Mouse (Mus musculus) ES-E14 (cell line): ENCODE data around the gene Sh3glb1. TPM values are rescaled to one million over a fixed set of nuclear protein-coding genes. Genes with fewer than 3 reads are reported as not detected.

ENCODE experiments used
- DNase-seq: peaks from one replicate; pipeline ENCODE4 v3.0.0-alpha.2; 2013; ENCODE audit warnings: low read depth, low spot score
- H3K27ac ChIP-seq: 2 replicates; pipeline ENCODE4 v1.5.1; 2012; ENCODE audit warnings: low read depth, mild to moderate bottlenecking, low read length, moderate library complexity, mixed read lengths; ENCODE audit not compliant: poor library complexity, insufficient read depth, severe bottlenecking
- H3K36me3 ChIP-seq: 2 replicates; pipeline ENCODE4 v1.6.1; 2012; ENCODE audit warnings: mild to moderate bottlenecking, low read length, moderate library complexity, mixed read lengths; ENCODE audit not compliant: control insufficient read depth, poor library complexity, insufficient read depth, severe bottlenecking
- H3K4me1 ChIP-seq, 2 experiments: fragments of 150-350 bp in 1 of 2; sonication (generic) in 1 of 2; 2 replicates each; pipeline ENCODE4 v1.6.1; 2012; ENCODE audit warnings: low read length in 2 of 2, mild to moderate bottlenecking in 1 of 2, mixed read lengths in 1 of 2; ENCODE audit not compliant: control insufficient read depth in 2 of 2, insufficient read depth in 2 of 2, poor library complexity in 1 of 2
- H3K4me3 ChIP-seq, 2 experiments: fragments of 150-350 bp in 1 of 2; sonication (generic) in 1 of 2; 2 replicates each; pipeline ENCODE4 v1.5.1; 2012; ENCODE audit warnings: low read length in 2 of 2, low read depth in 1 of 2, mild to moderate bottlenecking in 1 of 2, mixed read lengths in 1 of 2; ENCODE audit not compliant: insufficient read depth in 1 of 2, poor library complexity in 1 of 2, severe bottlenecking in 1 of 2
- H3K9ac ChIP-seq: 2 replicates; pipeline ENCODE4 v1.6.1; 2012; ENCODE audit warnings: low read depth, mild to moderate bottlenecking, low read length, mixed read lengths; ENCODE audit not compliant: poor library complexity, insufficient read depth, severe bottlenecking
- H3K9me3 ChIP-seq: fragments of 150-350 bp; sonication (generic); 2 replicates; pipeline ENCODE4 v1.6.1; 2012; ENCODE audit warnings: low read depth, mild to moderate bottlenecking, low read length; ENCODE audit not compliant: control insufficient read depth, insufficient read depth
- CHD2 ChIP-seq: IDR thresholded peaks from 2 replicates; pipeline ENCODE4 v1.6.1; 2014; ENCODE audit warnings: mild to moderate bottlenecking, low read depth, low read length, inconsistent platforms
- HCFC1 ChIP-seq: IDR thresholded peaks from 2 replicates; pipeline ENCODE4 v1.6.1; 2012; ENCODE audit warnings: low read length, inconsistent platforms, borderline replicate concordance; ENCODE audit not compliant: insufficient read depth
- MAFK ChIP-seq: IDR thresholded peaks from 2 replicates; pipeline ENCODE4 v1.6.1; 2014; ENCODE audit warnings: mild to moderate bottlenecking, low read depth, low read length, inconsistent platforms; ENCODE audit not compliant: insufficient read depth
- ZC3H11A ChIP-seq: IDR thresholded peaks from 2 replicates; pipeline ENCODE4 v1.6.1; 2012; ENCODE audit warnings: low read depth, mild to moderate bottlenecking, inconsistent platforms, low read length, borderline replicate concordance
- ZNF384 ChIP-seq: IDR thresholded peaks from 2 replicates; pipeline ENCODE4 v1.6.1; 2012; ENCODE audit warnings: low read depth, low read length, inconsistent platforms
- in situ Hi-C, 2 experiments: fragments of 600-800 bp; cut with MboI; formaldehyde crosslinking; loops; one replicate each; pipeline ENCODE4 v1.15.1; 2025; ENCODE audit warnings: low sequenced_read_pairs in 2 of 2, inconsistent platforms in 1 of 2; ENCODE audit not compliant: unreplicated experiment in 2 of 2
- total RNA-seq: library from RNA; depleted of rRNA; stranded (reverse); fragments of 300-350 nt; gene quantifications from 2 replicates; pipeline ENCODE4 v1.2.3, GENCODE M21; 2012

The Sh3glb1 gene
- total RNA-seq, 1 experiment: 36.2 TPM

- H3K4me3 ChIP-seq: no peak overlapping the region
- no peak overlapping the region for H3K27ac ChIP-seq
- TF ChIP-seq MAFK (no peak), ZC3H11A (no peak), HCFC1 (no peak), ZNF384 (no peak), CHD2 (no peak)
- H3K9ac ChIP-seq: no peak overlapping the region
- no peaks in the 10 kb centered on the region for H3K4me1 ChIP-seq
- no peaks in the 10 kb centered on the region for H3K9me3 ChIP-seq
- H3K36me3 ChIP-seq: no peaks in the 10 kb centered on the region
- in situ Hi-C loops: no loop called here
- DNase-seq: no peak
Measured at GRCm38 (mm10) chr3:144644202-144644601, 75.9 kb downstream of the Sh3glb1 start.

GRCm38 (mm10) chr3:144643301-144643871 lies 76.7 kb downstream of the Sh3glb1 start:
- in situ Hi-C loops: no loop called here
- DNase-seq: no peak

GRCm38 (mm10) chr3:144642141-144642540 lies 78.0 kb downstream of the Sh3glb1 start:
- in situ Hi-C loops: no loop called here
- Histone ChIP-seq H3K36me3 (no peaks in the 10 kb centered on the region), H3K4me3 (no peak overlapping the region), H3K4me1 (no peaks in the 10 kb centered on the region), H3K9me3 (no peaks in the 10 kb centered on the region), H3K9ac (no peak overlapping the region), H3K27ac (no peak overlapping the region)
- DNase-seq: no peak
- TF ChIP-seq HCFC1 (no peak), CHD2 (no peak), ZC3H11A (no peak), MAFK (no peak), ZNF384 (no peak)

More at GRCm38 (mm10) chr3:144643301-144643871, 76.7 kb downstream of the Sh3glb1 start:
- no peak overlapping the region for H3K27ac ChIP-seq
- H3K4me3 ChIP-seq: no peak overlapping the region
- no peak for TF ChIP-seq ZC3H11A
- no peak for TF ChIP-seq CHD2
- no peak for TF ChIP-seq ZNF384
- no peaks in the 10 kb centered on the region for H3K9me3 ChIP-seq
- H3K9ac ChIP-seq: no peak overlapping the region
- no peaks in the 10 kb centered on the region for H3K36me3 ChIP-seq
- H3K4me1 ChIP-seq: no peaks in the 10 kb centered on the region

GRCm38 (mm10) chr3:144640033-144640432 lies 80.1 kb downstream of the Sh3glb1 start:
- Histone ChIP-seq H3K36me3 (no peaks in the 10 kb centered on the region), H3K9ac (no peak overlapping the region), H3K9me3 (no peaks in the 10 kb centered on the region), H3K27ac (no peak overlapping the region), H3K4me3 (no peak overlapping the region), H3K4me1 (no peaks in the 10 kb centered on the region)
- in situ Hi-C loops: no loop called here
- no peak for DNase-seq
- TF ChIP-seq ZC3H11A (no peak), CHD2 (no peak), ZNF384 (no peak), MAFK (no peak), HCFC1 (no peak)

- H3K4me3 ChIP-seq: no peak overlapping the region
Measured at GRCm38 (mm10) chr3:144639387-144639786, 80.7 kb downstream of the Sh3glb1 start.

More at GRCm38 (mm10) chr3:144639387-144639786, 80.7 kb downstream of the Sh3glb1 start:
- no peaks in the 10 kb centered on the region for H3K9me3 ChIP-seq
- H3K9ac ChIP-seq: no peak overlapping the region
- no peak for DNase-seq
- H3K36me3 ChIP-seq: no peaks in the 10 kb centered on the region
- H3K4me1 ChIP-seq: no peaks in the 10 kb centered on the region
- in situ Hi-C loops: no loop called here
- TF ChIP-seq CHD2 (no peak), MAFK (no peak), ZNF384 (no peak), HCFC1 (no peak), ZC3H11A (no peak)
- no peak overlapping the region for H3K27ac ChIP-seq
